Mouse (Mus musculus) neural tube, embryonic 15.5 days (tissue): Measurements from ENCODE around the gene Naga. TPM values are rescaled to one million over a fixed set of nuclear protein-coding genes. Genes with fewer than 3 reads are reported as not detected.
"Not testable (repeated sequence)": the region's sequence is repeated elsewhere in the genome, so short reads cannot be mapped to it uniquely, and the experiment has no call there.

Experiments
- ATAC-seq: fragments of 200-750 bp; cut with Nextera tagmentation; 2 replicates; pipeline ENCODE4 v1.8.0; 2017; ENCODE audit warnings: mild to moderate bottlenecking, moderate TSS enrichment, moderate library complexity; ENCODE audit not compliant: low FRiP score
- H3K27ac ChIP-seq: fragments of 300-500 bp; sonication (generic); replicated peaks from 2 replicates; pipeline ENCODE4 v1.5.1; 2015; ENCODE audit warnings: mild to moderate bottlenecking, inconsistent platforms
- H3K27me3 ChIP-seq: fragments of 300-500 bp; sonication (generic); replicated peaks from 2 replicates; pipeline ENCODE4 v1.6.1; 2015; ENCODE audit warnings: inconsistent platforms
- H3K36me3 ChIP-seq: fragments of 300-500 bp; sonication (generic); 2 replicates; pipeline ENCODE4 v1.6.1; 2015; ENCODE audit warnings: inconsistent platforms
- H3K4me1 ChIP-seq: fragments of 300-500 bp; sonication (generic); 2 replicates; pipeline ENCODE4 v1.6.1; 2015; ENCODE audit warnings: inconsistent platforms
- H3K4me2 ChIP-seq: fragments of 300-500 bp; sonication (generic); 2 replicates; pipeline ENCODE4 v1.6.1; 2015; ENCODE audit warnings: inconsistent platforms, mild to moderate bottlenecking, moderate library complexity
- H3K4me3 ChIP-seq: fragments of 300-500 bp; sonication (generic); replicated peaks from 2 replicates; pipeline ENCODE4 v1.5.1; 2015; ENCODE audit warnings: mild to moderate bottlenecking, inconsistent platforms
- H3K9ac ChIP-seq: fragments of 300-500 bp; sonication (generic); replicated peaks from 2 replicates; pipeline ENCODE4 v1.6.1; 2015; ENCODE audit warnings: mild to moderate bottlenecking, inconsistent platforms
- H3K9me3 ChIP-seq: fragments of 300-500 bp; sonication (generic); replicated peaks from 2 replicates; pipeline ENCODE4 v1.6.1; 2016; ENCODE audit warnings: inconsistent platforms
- WGBS: fragments of 180-500 bp; shearing (Covaris S2); methylation state at CpG from one replicate; pipeline ENCODE4 v1.1.7; 2015; ENCODE audit warnings: mixed read lengths; 5-methylcytosine and 5-hydroxymethylcytosine counted together
- polyA plus RNA-seq: library from polyadenylated mRNA; unstranded; fragments of >200 nt; fragmentation: Nextera tagmentation; extraction: Ambion mirVana; gene quantifications from 2 replicates; pipeline ENCODE4 v1.2.1, GENCODE M21; 2015

Gene Naga
- polyA plus RNA-seq, 1 experiment from 2014 or later, result 33.4 TPM

DNA sequence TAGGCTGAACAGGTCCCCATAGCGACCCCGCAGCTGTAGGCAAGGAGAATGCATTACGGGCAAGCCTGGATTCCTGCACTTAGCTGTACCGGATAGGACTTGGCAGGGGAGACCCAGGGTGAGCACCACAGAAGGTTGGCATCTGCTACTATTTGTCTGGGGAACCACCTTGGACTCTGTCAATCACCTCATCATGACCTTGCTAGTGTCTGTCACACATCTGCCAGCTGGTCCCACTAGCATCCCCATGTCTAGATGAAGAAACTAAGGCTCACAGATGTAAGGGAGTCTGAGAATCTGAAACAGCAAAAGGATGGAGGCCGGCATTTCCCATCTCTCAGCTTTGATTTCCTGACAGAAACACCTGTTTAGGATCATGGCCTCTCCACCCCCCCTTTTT is 35.7 kb upstream of the Naga start:
- no peaks in the 10 kb centered on the region for H3K27me3 ChIP-seq
- H3K9me3 ChIP-seq, result no peaks in the 10 kb centered on the region
- peaks cover 4% of the 10 kb centered on the region; the same call in 1 of the 2 replicates for H3K4me1 ChIP-seq
- no peak overlapping the region for H3K4me3 ChIP-seq
- no peaks in the 10 kb centered on the region for H3K36me3 ChIP-seq
- WGBS, result 71% methylated on average over 5 of the region's 5 CpGs
- no peak overlapping the region for H3K9ac ChIP-seq
- no peak for ATAC-seq
- no peak overlapping the region for H3K4me2 ChIP-seq
- H3K27ac ChIP-seq, result no peak overlapping the region

DNA sequence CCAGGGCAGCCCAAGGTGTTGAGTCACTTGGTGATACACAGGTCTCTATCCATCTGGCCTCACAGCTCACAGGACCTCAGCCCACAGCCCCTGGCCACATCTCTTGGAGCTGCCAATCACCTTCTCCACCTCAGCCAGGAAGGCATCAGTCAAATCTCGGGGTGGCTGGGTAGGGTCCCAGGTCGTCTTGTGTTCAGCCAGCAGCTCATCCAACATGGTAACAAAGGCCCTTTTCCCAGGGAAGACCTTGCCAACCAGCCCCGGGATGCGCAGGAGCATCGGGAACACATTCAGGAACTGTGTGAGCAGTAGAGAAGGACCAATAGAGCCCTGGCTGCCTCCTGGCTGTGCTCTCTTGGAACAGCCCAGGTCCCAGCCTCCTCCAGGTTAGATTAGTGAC is 34.3 kb upstream of the Naga start:
- H3K4me2 ChIP-seq, result no peak overlapping the region
- H3K4me3 ChIP-seq, result no peak overlapping the region
- no peaks in the 10 kb centered on the region for H3K36me3 ChIP-seq
- H3K27me3 ChIP-seq, result no peaks in the 10 kb centered on the region
- no peak overlapping the region for H3K9ac ChIP-seq
- peaks cover 3% of the 10 kb centered on the region; the same call in 1 of the 2 replicates for H3K4me1 ChIP-seq
- 88% methylated on average over 5 of the region's 5 CpGs for WGBS
- no peaks in the 10 kb centered on the region for H3K9me3 ChIP-seq
- H3K27ac ChIP-seq, result no peak overlapping the region
- no peak for ATAC-seq

DNA sequence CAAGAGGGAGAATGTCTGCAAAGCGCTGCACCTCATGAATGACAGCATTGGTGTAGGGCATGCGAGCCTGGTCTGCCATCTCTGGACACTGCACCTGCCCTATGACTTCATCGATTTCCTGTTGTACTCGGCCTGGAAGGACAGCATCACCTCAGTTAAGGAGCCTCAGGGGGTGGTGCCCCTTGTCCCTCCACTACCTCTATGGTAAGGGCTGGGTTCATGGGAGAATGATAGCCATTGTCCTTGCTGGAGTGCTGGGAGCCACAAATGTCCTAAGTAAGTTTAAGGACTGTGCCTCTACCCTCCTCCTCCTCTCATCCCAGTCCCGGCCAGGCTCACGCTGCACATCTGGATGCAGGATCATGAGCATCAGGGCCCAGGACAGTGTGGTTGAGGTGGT is 33.7 kb upstream of the Naga start:
- no peaks in the 10 kb centered on the region for H3K36me3 ChIP-seq
- H3K27me3 ChIP-seq, result no peaks in the 10 kb centered on the region
- WGBS, result 92% methylated on average over 6 of the region's 6 CpGs
- no peak overlapping the region for H3K4me3 ChIP-seq
- H3K4me2 ChIP-seq, result no peak overlapping the region
- H3K27ac ChIP-seq, result no peak overlapping the region
- no peaks in the 10 kb centered on the region for H3K9me3 ChIP-seq
- ATAC-seq, result no peak
- H3K9ac ChIP-seq, result no peak overlapping the region
- H3K4me1 ChIP-seq, result peaks cover 3% of the 10 kb centered on the region; the same call in 1 of the 2 replicates

DNA sequence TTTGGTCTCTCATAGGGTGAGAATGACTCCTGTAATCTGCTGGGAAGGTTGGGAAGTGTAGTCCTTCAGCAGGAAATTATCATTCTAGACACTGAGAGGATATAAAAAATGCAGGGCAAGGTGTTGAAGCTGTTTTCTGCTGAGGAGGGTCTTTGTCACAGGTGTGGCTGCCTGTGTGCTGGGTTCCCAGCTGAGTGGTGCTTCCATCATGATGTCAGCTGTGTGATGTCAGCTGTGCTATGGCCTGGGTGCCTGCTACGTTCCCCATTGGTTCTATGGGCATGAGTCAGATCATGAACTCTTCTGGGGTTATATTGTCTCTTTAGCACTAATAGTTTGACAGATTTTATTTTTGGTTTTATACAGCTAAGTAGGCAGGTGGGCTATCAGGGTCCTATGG is 30.1 kb upstream of the Naga start:
- Histone ChIP-seq H3K9ac (no peak overlapping the region), H3K4me3 (no peak overlapping the region), H3K4me1 (no peaks in the 10 kb centered on the region), H3K9me3 (no peaks in the 10 kb centered on the region), H3K27me3 (no peaks in the 10 kb centered on the region), H3K4me2 (no peak overlapping the region), H3K27ac (no peak overlapping the region), H3K36me3 (no peaks in the 10 kb centered on the region)
- 88% methylated on average over 1 of the region's 1 CpGs for WGBS
- ATAC-seq, result no peak

DNA sequence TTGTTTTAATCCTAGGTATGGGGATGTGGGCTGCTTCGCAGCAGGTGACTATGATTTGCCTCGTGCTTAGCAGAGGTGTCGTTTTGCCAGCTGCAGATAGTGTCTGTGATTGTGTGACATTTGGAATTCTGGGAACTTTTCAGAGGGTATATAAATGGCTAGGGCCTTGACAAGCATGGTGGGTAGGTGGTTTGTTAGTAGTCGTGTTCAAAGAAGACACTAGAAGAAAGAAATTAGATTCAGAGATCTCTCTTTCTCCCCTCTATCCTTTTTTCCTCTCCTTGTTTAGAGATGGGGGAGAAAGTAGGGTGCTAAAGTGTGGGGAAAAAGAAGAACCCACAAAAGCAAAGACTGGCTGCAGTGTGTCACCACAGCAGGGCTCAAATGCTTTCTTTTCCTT is 29.4 kb upstream of the Naga start:
- no peak overlapping the region for H3K4me2 ChIP-seq
- 98% methylated on average over 4 of the region's 4 CpGs for WGBS

DNA sequence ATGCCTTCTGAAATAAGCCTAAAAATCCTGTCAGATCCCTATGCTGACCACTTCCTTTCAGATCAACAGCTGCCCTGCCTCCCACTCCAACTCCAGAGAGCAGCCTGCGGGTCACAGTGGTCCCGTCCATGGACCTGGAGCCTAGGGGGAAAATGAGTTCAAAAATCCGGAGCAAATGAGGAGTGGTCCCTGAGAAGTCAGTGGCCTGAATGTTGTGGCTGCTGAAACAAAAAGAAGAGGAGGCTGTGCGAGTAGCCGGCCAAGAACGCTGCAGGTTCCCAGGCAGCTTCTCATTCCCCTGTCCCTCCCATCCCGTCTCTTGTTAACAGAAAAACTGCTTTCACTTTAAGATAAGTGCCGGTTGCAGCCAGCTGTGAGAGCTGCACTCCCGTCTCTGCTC is 25.8 kb upstream of the Naga start:
- not testable (repeated sequence) for H3K4me3 ChIP-seq, H3K36me3 ChIP-seq, H3K27me3 ChIP-seq, H3K27ac ChIP-seq, H3K9me3 ChIP-seq, H3K4me2 ChIP-seq, ATAC-seq, H3K9ac ChIP-seq, H3K4me1 ChIP-seq
- WGBS, result 20% methylated on average over 7 of the region's 9 CpGs

More for the DNA sequence above, 29.4 kb upstream of the Naga start:
- Histone ChIP-seq H3K9me3 (no peaks in the 10 kb centered on the region), H3K27ac (no peak overlapping the region), H3K9ac (no peak overlapping the region), H3K27me3 (no peaks in the 10 kb centered on the region), H3K4me3 (no peak overlapping the region), H3K36me3 (no peaks in the 10 kb centered on the region), H3K4me1 (no peaks in the 10 kb centered on the region)
- ATAC-seq, result no peak

DNA sequence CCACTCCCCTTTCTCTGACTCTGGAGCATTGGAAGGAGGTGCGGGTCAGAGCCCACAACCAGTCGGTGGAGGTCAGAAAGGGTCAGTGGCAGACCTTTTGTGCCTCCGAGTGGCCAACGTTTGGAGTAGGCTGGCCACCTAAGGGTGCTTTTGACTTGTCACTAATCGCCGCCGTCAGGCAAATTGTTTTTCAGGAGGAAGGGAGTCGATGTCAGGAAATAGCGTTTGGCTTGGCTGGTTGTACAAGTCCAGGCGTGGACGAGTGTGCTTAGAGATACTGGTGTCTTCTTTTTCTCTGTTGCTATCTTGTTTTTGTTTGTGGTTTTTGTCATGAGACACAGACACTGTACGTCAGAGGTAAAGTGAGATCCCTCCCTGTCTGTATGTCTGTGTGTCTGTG is 25.1 kb upstream of the Naga start:
- not testable (repeated sequence) for H3K4me2 ChIP-seq, H3K4me1 ChIP-seq, ATAC-seq, H3K27ac ChIP-seq, H3K9me3 ChIP-seq, H3K4me3 ChIP-seq, H3K27me3 ChIP-seq, H3K9ac ChIP-seq, H3K36me3 ChIP-seq
- WGBS, result 83% methylated on average over 7 of the region's 12 CpGs

DNA sequence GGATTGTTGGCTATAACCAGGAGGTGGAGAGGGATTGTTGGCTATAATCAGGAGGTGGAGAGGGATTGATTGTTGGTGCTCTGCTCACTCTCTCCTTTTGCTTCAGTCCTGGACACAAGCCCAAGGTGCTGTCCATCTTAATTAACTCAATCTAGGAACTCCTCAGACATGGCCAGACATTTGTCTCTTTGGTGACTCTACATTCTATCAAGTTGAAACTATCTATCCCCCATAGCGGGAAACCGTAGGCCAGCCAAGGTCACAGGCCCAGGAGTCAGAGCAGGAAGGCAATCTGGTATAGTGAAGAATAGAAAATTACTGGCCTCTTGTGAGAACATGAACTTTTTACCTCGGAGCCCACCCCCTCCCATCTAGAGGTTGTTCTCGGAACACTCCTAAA is 23.5 kb upstream of the Naga start:
- no peak overlapping the region for H3K4me2 ChIP-seq
- no peak for ATAC-seq
- H3K9ac ChIP-seq, result no peak overlapping the region
- no peaks in the 10 kb centered on the region for H3K36me3 ChIP-seq
- 89% methylated on average over 4 of the region's 4 CpGs for WGBS
- H3K4me3 ChIP-seq, result no peak overlapping the region
- H3K27ac ChIP-seq, result no peak overlapping the region
- H3K4me1 ChIP-seq, result no peaks in the 10 kb centered on the region
- no peaks in the 10 kb centered on the region for H3K27me3 ChIP-seq
- no peaks in the 10 kb centered on the region for H3K9me3 ChIP-seq

DNA sequence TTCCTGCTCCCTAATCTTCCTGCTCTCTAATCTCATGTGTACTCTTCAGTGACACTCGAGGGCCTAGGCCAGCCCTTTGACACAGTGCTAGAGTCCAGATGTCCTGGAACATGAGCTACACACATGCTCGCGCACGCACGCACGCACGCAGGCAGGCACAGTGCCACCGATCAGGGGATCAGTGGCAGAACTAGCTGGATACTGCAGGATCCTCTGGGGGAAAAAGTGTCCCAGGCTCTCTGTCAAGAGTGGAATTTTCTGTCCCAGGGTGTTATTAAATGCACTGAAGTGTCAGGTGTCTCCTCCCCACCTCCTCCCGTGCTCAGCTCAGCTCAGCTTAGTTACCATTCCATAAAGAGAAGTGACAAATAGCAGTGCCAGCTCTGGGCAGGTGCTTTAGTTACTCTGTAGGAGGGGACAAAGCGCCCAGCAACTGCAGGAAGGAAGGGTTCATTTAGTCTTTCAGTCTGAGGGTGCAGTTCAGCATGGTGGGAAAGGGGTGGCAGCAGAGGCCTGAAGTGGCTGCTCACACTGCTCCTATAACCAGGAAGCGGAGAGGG is 22.8 kb upstream of the Naga start:
- Histone ChIP-seq H3K27ac (no peak overlapping the region), H3K4me2 (no peak overlapping the region), H3K36me3 (no peaks in the 10 kb centered on the region), H3K4me1 (no peaks in the 10 kb centered on the region), H3K4me3 (no peak overlapping the region), H3K27me3 (no peaks in the 10 kb centered on the region), H3K9me3 (no peaks in the 10 kb centered on the region), H3K9ac (no peak overlapping the region)
- ATAC-seq, result no peak
- WGBS, result 80% methylated on average over 11 of the region's 11 CpGs

DNA sequence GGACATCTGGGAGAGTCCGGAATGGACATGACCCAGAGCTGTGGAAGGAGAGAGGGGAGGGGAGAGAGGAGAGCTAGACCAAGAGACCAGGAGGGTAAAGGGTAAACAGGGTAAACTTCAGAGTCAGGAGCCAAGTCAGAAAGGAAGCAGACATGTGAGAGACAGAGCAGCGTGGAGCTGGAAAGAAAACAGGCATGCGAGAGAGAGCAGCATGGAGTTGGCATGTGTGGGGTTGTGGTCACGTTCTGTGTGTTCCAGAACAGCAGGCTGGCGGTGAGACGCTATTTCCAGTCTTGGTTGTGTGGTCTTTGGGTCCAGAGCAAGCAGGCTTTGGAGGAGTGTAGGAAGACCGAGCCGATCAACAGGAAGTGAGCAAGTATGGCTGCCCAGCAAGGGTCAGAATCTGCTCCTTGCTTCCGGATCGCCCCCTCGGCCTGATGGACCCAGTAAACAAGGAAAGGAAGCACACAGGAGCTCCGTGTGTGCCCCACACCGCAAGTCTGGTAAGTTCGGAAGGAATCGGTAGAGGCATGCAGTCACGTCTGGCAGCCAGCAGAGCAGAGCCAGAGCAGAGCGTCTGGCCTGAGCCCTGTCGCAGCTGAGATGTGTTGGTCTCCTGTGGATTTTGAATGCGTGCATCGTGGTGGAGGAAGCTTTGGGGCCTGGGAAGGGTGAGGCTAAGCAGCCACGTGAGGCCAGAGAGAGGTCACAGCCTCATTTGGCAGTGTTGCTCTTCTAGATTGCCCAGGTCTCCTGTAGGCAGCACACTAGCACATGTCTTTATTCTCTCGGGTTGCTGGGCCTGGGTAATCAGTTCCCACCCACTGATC is 19.9 kb upstream of the Naga start:
- Histone ChIP-seq H3K4me3 (no peak overlapping the region), H3K27me3 (no peaks in the 10 kb centered on the region), H3K9ac (no peak overlapping the region), H3K4me1 (peaks cover 7% of the 10 kb centered on the region), H3K4me2 (no peak overlapping the region), H3K9me3 (no peaks in the 10 kb centered on the region), H3K36me3 (no peaks in the 10 kb centered on the region), H3K27ac (no peak overlapping the region)
- WGBS, result 65% methylated on average over 22 of the region's 22 CpGs
- ATAC-seq, result no peak

DNA sequence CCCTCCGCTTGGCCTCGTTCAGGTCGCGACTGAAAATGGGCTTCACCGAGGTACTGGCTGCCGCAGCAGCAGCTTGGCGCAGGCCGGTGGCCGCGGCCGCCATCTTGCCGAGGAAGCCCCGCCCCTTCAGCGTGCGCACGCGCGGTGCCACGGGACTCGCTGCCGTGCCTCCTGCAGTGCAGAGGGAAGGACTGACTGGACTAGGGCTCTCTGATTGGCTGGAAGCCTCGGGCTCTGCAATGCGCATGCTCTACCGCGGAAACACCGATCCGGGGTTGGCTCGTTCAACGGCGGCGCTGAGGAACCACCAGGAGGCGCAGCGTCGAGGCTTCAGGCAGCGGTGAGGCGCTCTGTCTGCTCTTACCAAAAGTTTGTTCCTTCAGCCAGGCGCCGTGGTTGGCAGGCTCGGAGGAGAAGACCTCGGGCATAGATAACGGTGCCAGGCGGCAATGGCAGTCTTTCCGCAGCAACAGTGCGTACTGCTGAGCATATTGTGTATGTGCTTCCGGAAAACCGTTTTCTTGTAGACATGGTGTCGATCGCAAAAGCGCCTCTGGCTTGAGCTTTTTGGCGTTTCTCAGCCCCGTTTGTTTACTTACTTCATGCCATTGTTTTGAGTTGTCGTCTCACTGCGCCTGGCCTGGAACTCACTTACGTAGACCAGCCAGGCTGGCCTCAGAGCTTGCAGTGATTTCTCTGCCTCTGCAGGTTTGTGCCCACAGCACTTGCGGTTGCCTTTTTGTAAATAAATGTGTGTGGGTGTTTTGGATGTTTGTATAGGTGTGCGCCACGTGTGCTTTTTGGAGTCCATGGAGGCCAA is 15.6 kb upstream of the Naga start, which contains the start of gene Ndufa6:
Ndufa6 (minus strand) TSS at position 197 of the 820 bp plus-strand sequence.
- peak within 1 kb of the TSS; percentile 94 for H3K4me3 ChIP-seq

More for the DNA sequence above, 15.6 kb upstream of the Naga start, which contains the start of gene Ndufa6:
- H3K4me2 ChIP-seq, result peak within 1 kb of the TSS; percentile 90
- H3K9ac ChIP-seq, result peak within 1 kb of the TSS; percentile 99
- WGBS, result 2% methylated on average over 57 of the region's 57 CpGs
- H3K4me1 ChIP-seq, result peaks cover 34% of the 10 kb centered on the region
- H3K9me3 ChIP-seq, result no peaks in the 10 kb centered on the region
- H3K27me3 ChIP-seq, result no peaks in the 10 kb centered on the region
- peaks cover 16% of the 10 kb centered on the region for H3K36me3 ChIP-seq
- H3K27ac ChIP-seq, result peak within 1 kb of the TSS; percentile 92
- ATAC-seq, result peak; percentile 99
